Mouse (Mus musculus) layer of hippocampus, adult 2 months (tissue): ENCODE results near the gene S100a5. TPM values are rescaled to one million over a fixed set of nuclear protein-coding genes. Genes with fewer than 3 reads are reported as not detected.
A peak's percentile ranks its signal among the peaks of the same experiment; 100 is the strongest.

Source experiments
- DNase-seq, 2 experiments: peaks; one replicate each; pipeline ENCODE4 v3.0.0; 2022; ENCODE audit warnings: low spot score in 2 of 2
- H3K27ac ChIP-seq: fragments of 200-600 bp; 2 replicates; pipeline ENCODE4 v1.8.1; 2022
- H3K4me3 ChIP-seq: fragments of 200-600 bp; 2 replicates; pipeline ENCODE4 v1.8.1; 2022; ENCODE audit warnings: mild to moderate bottlenecking
- CTCF ChIP-seq: fragments of 200-600 bp; conservative IDR thresholded peaks from 2 replicates; pipeline ENCODE4 v1.8.1; 2022; ENCODE audit warnings: antibody characterized with exemption, mild to moderate bottlenecking, moderate library complexity
- total RNA-seq, 2 experiments: library from RNA; stranded (reverse); gene quantifications; 2 replicates each; pipeline ENCODE4 v1.2.3; 2021

Gene S100a5
- total RNA-seq, 2 experiments from 2014 or later, result not detected

- Histone ChIP-seq H3K27ac (peak overlapping the region; percentile 58), H3K4me3 (no peak overlapping the region)
- TF ChIP-seq CTCF, result no peak
- DNase-seq, result peak in 1 of 2 experiments; percentile 51
Measured at GRCm38 (mm10) chr3:90587361-90588101, 20.8 kb upstream of the S100a5 start.

DNA sequence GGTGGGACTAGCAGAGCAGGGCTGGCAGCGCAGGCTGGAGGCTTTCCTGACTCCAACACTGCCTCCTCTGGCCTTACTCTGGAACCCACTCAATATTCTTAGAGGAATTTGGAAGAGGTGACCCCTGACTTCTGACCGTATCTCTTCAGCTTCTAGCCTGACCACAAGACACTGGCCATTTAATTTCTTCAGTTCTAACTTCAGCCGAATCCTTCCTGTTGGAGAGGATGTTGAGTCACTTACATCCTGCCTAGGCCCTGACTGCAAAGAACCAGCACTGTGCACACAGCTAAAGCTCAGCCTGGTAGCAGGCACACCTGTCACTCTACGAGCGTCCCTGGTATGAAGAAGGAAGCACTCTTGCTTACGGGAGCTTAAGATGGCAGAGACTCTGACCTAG is 18.9 kb upstream of the S100a5 start:
- Histone ChIP-seq H3K27ac (no peak overlapping the region), H3K4me3 (no peak overlapping the region)
- no peak for TF ChIP-seq CTCF
- no peak for DNase-seq

DNA sequence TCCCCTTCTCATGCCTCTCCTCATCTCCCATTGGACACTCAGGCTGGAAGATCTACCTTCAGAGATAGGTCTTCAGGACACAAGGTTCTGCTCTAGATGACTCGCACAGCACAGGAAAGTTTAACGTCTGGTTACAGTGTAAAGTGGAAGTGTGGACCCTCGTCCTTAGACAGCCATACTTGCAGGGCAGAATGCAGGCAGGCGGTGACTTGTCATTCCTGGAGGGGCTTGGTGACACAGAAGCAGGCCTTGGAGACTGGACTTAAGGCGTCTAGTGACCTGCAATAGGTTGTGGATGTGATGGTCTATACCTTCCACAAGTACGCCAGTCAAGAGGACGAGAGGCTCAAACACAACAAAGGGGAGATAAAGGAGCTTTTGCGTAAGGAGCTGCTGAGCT is 18.4 kb upstream of the S100a5 start, which contains the start of gene S100a2:
S100a2 (plus strand) TSS at position 301 of the 400 bp plus-strand sequence.
- DNase-seq, result no peak
- Histone ChIP-seq H3K27ac (no peak within 1 kb of the TSS), H3K4me3 (no peak within 1 kb of the TSS)
- no peak for TF ChIP-seq CTCF

GRCm38 (mm10) chr3:90594466-90594865 is 13.9 kb upstream of the S100a5 start:
- no peak overlapping the region for H3K27ac ChIP-seq
- DNase-seq, result no peak
- H3K4me3 ChIP-seq, result no peak overlapping the region
- TF ChIP-seq CTCF, result no peak

DNA sequence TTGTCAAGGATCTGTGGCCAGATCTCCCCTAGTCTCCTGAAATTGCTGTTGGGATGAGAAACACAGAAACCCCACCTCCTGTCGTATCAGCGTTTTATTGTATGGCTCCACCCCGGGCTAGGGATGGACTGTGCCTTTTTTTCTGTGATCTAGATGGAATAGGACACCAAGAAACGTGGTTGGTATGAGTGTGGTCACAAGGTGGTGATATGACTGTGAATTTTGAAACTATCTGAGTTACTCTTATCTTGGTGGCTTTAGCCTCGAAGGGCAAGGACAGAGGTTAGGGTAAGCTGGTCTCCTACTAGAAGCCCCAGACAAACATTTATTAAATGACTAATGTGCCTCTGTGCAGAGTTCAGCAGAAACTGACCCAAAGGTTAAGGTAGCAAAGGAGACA is 12.8 kb upstream of the S100a5 start:
- H3K4me3 ChIP-seq, result no peak overlapping the region
- TF ChIP-seq CTCF, result no peak
- H3K27ac ChIP-seq, result no peak overlapping the region
- DNase-seq, result no peak

DNA sequence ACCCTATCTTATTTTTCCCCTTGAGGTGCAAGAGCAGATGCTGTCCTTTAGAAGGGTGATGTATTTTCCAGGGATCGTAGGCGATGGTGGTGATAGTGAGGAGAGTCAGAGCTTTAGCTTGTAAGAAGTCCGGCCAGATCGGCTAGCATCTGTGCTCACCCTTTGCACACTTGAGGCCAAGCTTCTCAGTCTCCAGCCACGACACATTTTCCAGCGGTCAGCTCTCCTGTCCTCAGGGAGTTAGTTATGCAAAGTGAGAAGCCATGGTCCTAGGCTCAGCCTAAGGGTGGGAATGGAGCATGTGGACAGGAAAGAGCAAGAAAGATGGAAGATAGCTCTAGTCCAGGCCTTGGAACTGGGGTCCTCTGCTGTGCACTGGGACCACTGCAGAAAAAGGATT is 11.5 kb upstream of the S100a5 start:
- H3K27ac ChIP-seq, result no peak overlapping the region
- H3K4me3 ChIP-seq, result no peak overlapping the region
- DNase-seq, result no peak
- TF ChIP-seq CTCF, result no peak

DNA sequence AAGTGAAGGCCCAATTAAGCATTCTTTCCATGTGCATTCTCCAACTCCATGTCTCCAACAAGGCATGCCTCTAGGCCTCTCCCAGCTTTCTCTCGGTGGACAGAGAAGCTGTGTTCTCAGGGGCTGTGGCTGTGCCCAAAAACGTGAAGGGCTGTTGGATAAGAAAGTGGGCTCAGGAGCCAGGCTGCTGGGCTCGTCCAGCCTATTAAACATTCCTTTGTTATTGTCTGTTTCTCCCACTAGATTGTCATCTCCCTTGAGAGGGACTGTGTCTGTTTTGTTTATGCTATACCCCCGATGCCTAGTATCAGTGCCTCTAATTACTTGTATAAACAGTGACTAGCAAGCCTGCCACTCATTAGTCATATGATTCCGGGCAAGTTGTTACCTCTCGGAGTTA is 10.6 kb upstream of the S100a5 start:
- no peak for TF ChIP-seq CTCF
- no peak for DNase-seq
- Histone ChIP-seq H3K4me3 (no peak overlapping the region), H3K27ac (no peak overlapping the region)

DNA sequence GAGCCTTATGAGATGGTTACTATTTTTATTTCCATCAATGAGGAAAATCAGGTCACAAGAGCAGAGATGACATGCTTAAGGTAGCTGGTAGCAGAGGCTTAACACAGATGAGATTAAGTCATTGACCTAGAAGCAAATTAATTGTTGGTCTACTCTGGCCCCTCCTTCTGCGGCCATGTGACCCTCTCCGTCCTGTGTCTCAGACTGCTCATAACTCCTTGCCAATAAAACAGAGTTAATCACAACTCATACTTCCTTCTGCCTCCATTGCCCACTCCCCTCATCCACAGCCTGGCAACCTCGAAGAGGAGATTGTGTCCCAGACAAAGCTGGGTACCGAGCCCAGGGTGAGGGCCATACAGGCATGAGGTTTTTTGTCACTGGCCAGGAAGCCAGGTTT is 10.1 kb upstream of the S100a5 start:
- DNase-seq, result no peak
- TF ChIP-seq CTCF, result no peak
- Histone ChIP-seq H3K27ac (no peak overlapping the region), H3K4me3 (no peak overlapping the region)

GRCm38 (mm10) chr3:90599401-90599800 is 8.9 kb upstream of the S100a5 start:
- Histone ChIP-seq H3K4me3 (no peak overlapping the region), H3K27ac (no peak overlapping the region)
- TF ChIP-seq CTCF, result no peak
- no peak for DNase-seq

GRCm38 (mm10) chr3:90600036-90600435 is 8.3 kb upstream of the S100a5 start:
- TF ChIP-seq CTCF, result no peak
- H3K4me3 ChIP-seq, result no peak overlapping the region
- H3K27ac ChIP-seq, result no peak overlapping the region
- no peak for DNase-seq

- DNase-seq, result no peak
- H3K27ac ChIP-seq, result no peak overlapping the region
- no peak overlapping the region for H3K4me3 ChIP-seq
- TF ChIP-seq CTCF, result no peak
Measured at GRCm38 (mm10) chr3:90600458-90601195, 7.7 kb upstream of the S100a5 start.

DNA sequence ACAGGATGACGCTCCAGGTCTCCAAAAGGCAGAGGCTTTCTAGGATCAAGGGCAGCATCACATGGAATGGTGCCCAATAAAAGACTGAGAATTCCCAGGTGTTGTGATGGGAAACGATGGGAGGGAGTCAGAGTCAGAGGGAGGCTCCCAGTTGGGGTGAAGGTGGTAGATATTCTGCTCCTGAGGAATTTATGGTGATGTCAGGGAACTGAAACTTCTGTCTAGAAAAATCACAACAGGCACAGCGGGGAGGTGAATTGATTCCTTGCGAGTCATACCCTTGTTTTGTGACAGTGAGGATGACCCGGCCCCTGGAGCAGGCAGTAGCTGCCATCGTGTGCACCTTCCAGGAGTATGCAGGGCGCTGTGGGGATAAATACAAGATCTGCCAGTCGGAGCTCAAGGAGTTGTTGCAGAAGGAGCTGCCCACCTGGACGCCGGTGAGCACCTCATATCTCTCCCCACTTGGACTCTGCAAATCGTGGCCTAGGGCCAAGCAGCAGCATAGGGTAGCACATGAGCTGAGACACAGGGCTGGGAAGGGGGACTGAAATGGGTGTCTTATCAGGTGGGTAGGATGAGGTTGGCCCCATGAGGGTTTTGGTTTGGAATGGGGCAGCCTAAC is 6.7 kb upstream of the S100a5 start, which contains the start of gene Gm42674:
Gm42674 (plus strand) TSS at position 419 of the 625 bp plus-strand sequence.
- TF ChIP-seq CTCF, result no peak
- no peak for DNase-seq
- no peak within 1 kb of the TSS for H3K27ac ChIP-seq
- H3K4me3 ChIP-seq, result no peak within 1 kb of the TSS

DNA sequence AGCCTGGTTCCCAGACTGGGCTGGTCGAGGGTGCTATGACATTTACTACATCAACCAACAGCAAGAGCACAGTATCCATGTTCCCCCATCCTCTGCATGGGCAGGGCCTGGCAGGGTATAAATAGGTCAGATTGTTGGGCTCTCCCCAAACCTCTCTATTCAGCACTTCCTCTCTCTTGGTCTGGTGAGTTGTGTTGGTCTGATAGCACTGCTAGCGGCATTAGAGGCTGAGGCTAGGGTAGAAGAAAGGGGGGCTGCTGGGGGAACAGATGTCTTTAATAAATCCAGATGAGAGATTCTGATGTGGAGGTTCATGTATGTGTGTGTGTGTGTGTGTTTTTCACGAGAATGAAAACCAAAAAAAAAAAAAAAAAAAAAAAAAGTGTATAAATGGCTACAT is 4.7 kb upstream of the S100a5 start, which contains the start of gene S100a4:
S100a4 (plus strand) TSS at position 149 of the 400 bp plus-strand sequence.
- Histone ChIP-seq H3K4me3 (no peak within 1 kb of the TSS), H3K27ac (0 out of 2 replicates have a peak within 1 kb of the TSS, but pooled peaks have one; percentile 32)
- no peak for DNase-seq
- no peak for TF ChIP-seq CTCF
